ENCODE assay signal across 19 mouse cellular contexts in genomic region chr4:32004773-32005591, GRCm38 (mm10). TPM values are rescaled to one million over a fixed set of nuclear protein-coding genes. Genes with fewer than 3 reads are reported as not detected.
A peak's percentile ranks its signal among the peaks of the same experiment; 100 is the strongest.
DNase-seq lines count a peak whose midpoint lies in the region; ATAC-seq and TF ChIP-seq lines count a peak whose summit lies in the region.
"Had no signal": no experiment of that assay in that cellular context is flagged by ENCODE, and none has a peak within 500 bp of the region (broad histone marks: within the 10 kb centered on the region; RNA-seq: fewer than 3 reads in every experiment).

No protein-coding gene starts in this region.

- H3K4me3 ChIP-seq in MEL (ENCODE audit: control insufficient read depth in 1 of 2, insufficient read depth in 1 of 2, low read depth in 2 of 2, low read length in 2 of 2) = no peak overlapping the region
- H3K4me3 ChIP-seq: embryonic facial prominence, embryonic 13.5 days; forebrain, embryonic 13.5 days; heart, embryonic 13.5 days; hindbrain, embryonic 15.5 days had no signal

- peaks cover 15 to 29% of the 10 kb centered on the region in 2 experiments for H3K36me3 ChIP-seq in MEL (ENCODE audit: control insufficient read depth in 1 of 2, insufficient read depth in 2 of 2, low read length in 2 of 2)
- H3K36me3 ChIP-seq in splenic B cell, adult 2 months (ENCODE audit: control insufficient read depth, insufficient read depth, low read length, poor library complexity, severe bottlenecking) = peaks cover 6% of the 10 kb centered on the region; the same call in 1 of the 2 replicates

- no peak for TF ChIP-seq POLR2A in MEL (IDR thresholded peaks at IDR 0.05; ENCODE audit: control insufficient read depth in 1 of 2, insufficient read depth in 1 of 2, low read depth in 1 of 2, low read length in 2 of 2, poor library complexity in 1 of 2)

- DNase-seq in A20 (ENCODE audit: low read depth, low spot score) (peak; percentile 78), MEL (ENCODE audit: low read depth, low spot score) (peak; percentile 63), MN1 (ENCODE audit: low spot score) (no peak)
- peak; percentile 42 for DNase-seq in splenic B cell, adult 2 months (ENCODE audit: low read depth, low spot score)
- DNase-seq in left cerebral cortex, adult 9 months (ENCODE audit: low spot score in 2 of 2) = no peak
- DNase-seq in embryo, embryonic 10.5 days (ENCODE audit: low spot score) = no peak
- DNase-seq: adrenal gland, postnatal 10 days; cerebellum, adult 11 months; cerebellum, adult 8-10 months; cerebellum, postnatal 14 days; forebrain, postnatal 0 days; gastrocnemius, postnatal 14 days; heart, postnatal 4 days had no signal

- TF ChIP-seq EP300 in MEL (IDR thresholded peaks at IDR 0.05; ENCODE audit: low read depth in 1 of 2, low read length in 2 of 2) = peak; percentile 70 to 89

- TF ChIP-seq RAD21 in MEL (IDR thresholded peaks at IDR 0.05; ENCODE audit: low read depth, low read length) = no peak

- peak overlapping the region; percentile 85 for H3K27ac ChIP-seq in MEL (ENCODE audit: control insufficient read depth, low read depth, low read length)
- H3K27ac ChIP-seq: embryonic facial prominence, embryonic 13.5 days; forebrain, embryonic 13.5 days; heart, embryonic 13.5 days; hindbrain, embryonic 15.5 days had no signal

- peak overlapping the region; percentile 28; the same call in 1 of the 2 replicates for H3K9ac ChIP-seq in MEL (ENCODE audit: control insufficient read depth, low read depth, low read length, poor library complexity, severe bottlenecking)
- H3K9ac ChIP-seq: embryonic facial prominence, embryonic 13.5 days; forebrain, embryonic 13.5 days; forebrain, postnatal 0 days; heart, embryonic 13.5 days; hindbrain, embryonic 15.5 days had no signal

- ATAC-seq in megakaryocyte, adult 5-6 weeks (ENCODE audit: poor library complexity, severe bottlenecking) = peak; percentile 84
- ATAC-seq: forebrain, embryonic 13.5 days; forebrain, postnatal 0 days; intestine, embryonic 16.5 days had no signal

- H3K27me3 ChIP-seq in MEL (ENCODE audit: control insufficient read depth in 1 of 2, insufficient read depth in 2 of 2, low read length in 2 of 2) = no peaks in the 10 kb centered on the region
- no peaks in the 10 kb centered on the region for H3K27me3 ChIP-seq in splenic B cell, adult 2 months (ENCODE audit: control insufficient read depth, insufficient read depth, low read length, poor library complexity, severe bottlenecking)
- H3K27me3 ChIP-seq: embryonic facial prominence, embryonic 13.5 days; forebrain, embryonic 13.5 days; heart, embryonic 13.5 days; hindbrain, embryonic 15.5 days had no signal

- no peak for TF ChIP-seq CTCF in MEL (IDR thresholded peaks at IDR 0.05 in 2 of 3, conservative IDR thresholded peaks at IDR 0.05 in 1 of 3; ENCODE audit: control insufficient read depth in 1 of 3, insufficient read depth in 1 of 3, low read depth in 2 of 3, low read length in 3 of 3, poor library complexity in 1 of 3, severe bottlenecking in 1 of 3)

- H3K4me1 ChIP-seq in MEL (ENCODE audit: control insufficient read depth in 1 of 2, insufficient read depth in 2 of 2, low read length in 2 of 2) = peaks cover 14 to 32% of the 10 kb centered on the region in 2 experiments
- H3K4me1 ChIP-seq: embryonic facial prominence, embryonic 13.5 days; forebrain, embryonic 13.5 days; hindbrain, embryonic 15.5 days had no signal

- no peaks in the 10 kb centered on the region for H3K79me2 ChIP-seq in MEL (ENCODE audit: control insufficient read depth, insufficient read depth, low read length, poor library complexity)

- no peaks in the 10 kb centered on the region for H3K9me3 ChIP-seq in MEL (replicated peaks; ENCODE audit: insufficient read depth, low read length)
- H3K9me3 ChIP-seq: embryonic facial prominence, embryonic 13.5 days; forebrain, embryonic 13.5 days; heart, embryonic 13.5 days; hindbrain, embryonic 15.5 days had no signal

TF ChIP-seq in MEL, 35 proteins besides CTCF, POLR2A, EP300 and RAD21:
- TF ChIP-seq USF2 (IDR thresholded peaks at IDR 0.05; ENCODE audit: borderline replicate concordance in 1 of 2, insufficient read depth in 1 of 2, low read depth in 1 of 2, low read length in 2 of 2) (no peak), MYB (IDR thresholded peaks at IDR 0.05; ENCODE audit: low read depth, low read length) (peak; percentile 78), ZKSCAN1 (IDR thresholded peaks at IDR 0.05; ENCODE audit: low read depth, low read length) (no peak), E2F4 (IDR thresholded peaks at IDR 0.05; ENCODE audit: borderline replicate concordance, low read depth, low read length) (no peak), ZC3H11A (IDR thresholded peaks at IDR 0.05; ENCODE audit: low read depth, low read length) (no peak), GATA1 (IDR thresholded peaks at IDR 0.05; ENCODE audit: low read depth, low read length) (peak; percentile 67; the same call in 1 of the 2 replicates), TCF12 (IDR thresholded peaks at IDR 0.05; ENCODE audit: low read depth, low read length) (peak; percentile 62), ZMIZ1 (IDR thresholded peaks at IDR 0.05; ENCODE audit: low read depth, low read length) (no peak), GABPA (IDR thresholded peaks at IDR 0.05; ENCODE audit: low read depth, low read length) (no peak), MXI1 (IDR thresholded peaks at IDR 0.05; ENCODE audit: low read depth, low read length) (no peak), MEF2A (IDR thresholded peaks at IDR 0.05; ENCODE audit: extremely low read depth, insufficient replicate concordance, low read depth, low read length, poor library complexity, severe bottlenecking) (no peak), ZNF384 (IDR thresholded peaks at IDR 0.05; ENCODE audit: low read depth, low read length) (no peak), MAX (IDR thresholded peaks at IDR 0.05; ENCODE audit: low read length) (no peak), NELFE (IDR thresholded peaks at IDR 0.05; ENCODE audit: low read depth, low read length) (no peak), MAZ (IDR thresholded peaks at IDR 0.05; ENCODE audit: low read depth, low read length) (no peak), ETS1 (IDR thresholded peaks at IDR 0.05; ENCODE audit: low read depth, low read length) (peak; percentile 56; the same call in 1 of the 2 replicates)

RNA-seq across cellular contexts. Expression of gene Map3k7, which starts 41.1 kb away (rescaled TPM):
- total RNA-seq in MEL (2012; rRNA removed) = 31.2 and 35.8 TPM in 2 replicates
- 10 to 100 TPM in 1 of 2 experiments, not detected in 1; 54.2 TPM for polyA plus RNA-seq in MEL (2012; ENCODE audit: insufficient read depth in 1 of 2, insufficient read length in 2 of 2, low read depth in 1 of 2, low replicate concordance in 2 of 2, missing spikeins in 1 of 2)
- total RNA-seq in megakaryocyte, adult 5-6 weeks (2015) = 35.8 and 39.5 TPM in 2 replicates
- total RNA-seq in megakaryocyte, adult 5-6 weeks (2017) = 30.7 and 40.8 TPM in 2 replicates

Comparison
In these comparisons a context has a peak if more than half of its experiments do, and no peak if none do; other contexts are left out.
1. DNase-seq: peak in A20 (single experiment), MEL (single experiment) and splenic B cell, adult 2 months (single experiment); none in left cerebral cortex, adult 9 months (0 of 2), MN1 (single experiment) and embryo, embryonic 10.5 days (single experiment).